Mouse (Mus musculus) heart, embryonic 15.5 days (tissue): ENCODE results near the gene Tbc1d10a. TPM values are rescaled to one million over a fixed set of nuclear protein-coding genes. Genes with fewer than 3 reads are reported as not detected.
"Not testable (repeated sequence)": the region's sequence is repeated elsewhere in the genome, so short reads cannot be mapped to it uniquely, and the experiment has no call there.

Source experiments
- ATAC-seq: fragments of 200-750 bp; cut with Nextera tagmentation; replicated peaks from 2 replicates; pipeline ENCODE4 v1.8.0; 2017; ENCODE audit warnings: low read depth, moderate TSS enrichment; ENCODE audit not compliant: insufficient number of reproducible peaks, insufficient read depth, low FRiP score
- H3K27ac ChIP-seq: fragments of 300-500 bp; sonication (generic); 2 replicates; pipeline ENCODE4 v1.5.1; 2015; ENCODE audit warnings: mild to moderate bottlenecking, inconsistent platforms
- H3K27me3 ChIP-seq: fragments of 300-500 bp; sonication (generic); 2 replicates; pipeline ENCODE4 v1.6.1; 2015; ENCODE audit warnings: inconsistent platforms
- H3K36me3 ChIP-seq: fragments of 300-500 bp; sonication (generic); 2 replicates; pipeline ENCODE4 v1.6.1; 2015; ENCODE audit warnings: mild to moderate bottlenecking, inconsistent platforms
- H3K4me1 ChIP-seq: fragments of 300-500 bp; sonication (generic); replicated peaks from 2 replicates; pipeline ENCODE4 v1.6.1; 2015; ENCODE audit warnings: inconsistent platforms
- H3K4me2 ChIP-seq: fragments of 300-500 bp; sonication (generic); 2 replicates; pipeline ENCODE4 v1.6.1; 2015; ENCODE audit warnings: inconsistent platforms, mild to moderate bottlenecking, moderate library complexity
- H3K4me3 ChIP-seq: fragments of 300-500 bp; sonication (generic); 2 replicates; pipeline ENCODE4 v1.5.1; 2015; ENCODE audit warnings: mild to moderate bottlenecking, inconsistent platforms
- H3K9ac ChIP-seq: fragments of 300-500 bp; sonication (generic); 2 replicates; pipeline ENCODE4 v1.6.1; 2015; ENCODE audit warnings: mild to moderate bottlenecking, inconsistent platforms
- H3K9me3 ChIP-seq: fragments of 300-500 bp; sonication (generic); replicated peaks from 2 replicates; pipeline ENCODE4 v1.6.1; 2016; ENCODE audit warnings: inconsistent platforms
- WGBS: fragments of 180-500 bp; shearing (Covaris S2); methylation state at CpG from one replicate; pipeline ENCODE4 v1.1.7; 2015; ENCODE audit warnings: mixed read lengths; 5-methylcytosine and 5-hydroxymethylcytosine counted together
- polyA plus RNA-seq: library from polyadenylated mRNA; unstranded; fragments of >200 nt; fragmentation: Nextera tagmentation; extraction: Ambion mirVana; gene quantifications from 2 replicates; pipeline ENCODE4 v1.2.1, GENCODE M21; 2015

The Tbc1d10a gene
- polyA plus RNA-seq, 1 experiment from 2014 or later, result 13.9 TPM

- not testable (repeated sequence) for ATAC-seq
Measured at GRCm38 (mm10) chr11:4185480-4185879, 1.1 kb upstream of the Tbc1d10a start.

GRCm38 (mm10) chr11:4187318-4187700 lies 720 bp downstream of the Tbc1d10a start:
- H3K27ac ChIP-seq, result no peak overlapping the region
- no peak for ATAC-seq
- H3K27me3 ChIP-seq, result no peaks in the 10 kb centered on the region
- H3K36me3 ChIP-seq, result peaks cover 9% of the 10 kb centered on the region
- 16% methylated on average over 9 of the region's 9 CpGs for WGBS
- peak overlapping the region; percentile 95 for H3K9ac ChIP-seq
- peaks cover 24% of the 10 kb centered on the region for H3K4me1 ChIP-seq
- H3K9me3 ChIP-seq, result no peaks in the 10 kb centered on the region
- H3K4me3 ChIP-seq, result peak overlapping the region; percentile 90
- H3K4me2 ChIP-seq, result peak overlapping the region; percentile 88

More at GRCm38 (mm10) chr11:4185480-4185879, 1.1 kb upstream of the Tbc1d10a start:
- Histone ChIP-seq H3K36me3 (peaks cover 27% of the 10 kb centered on the region), H3K4me1 (peaks cover 24% of the 10 kb centered on the region)
- not testable (repeated sequence) for H3K9ac ChIP-seq, H3K4me2 ChIP-seq, H3K9me3 ChIP-seq, H3K27me3 ChIP-seq, H3K27ac ChIP-seq, H3K4me3 ChIP-seq
- 90% methylated on average over 6 of the region's 6 CpGs for WGBS

- Histone ChIP-seq H3K4me1 (peaks cover 30% of the 10 kb centered on the region), H3K9ac (no peak overlapping the region), H3K36me3 (no peaks in the 10 kb centered on the region), H3K4me2 (no peak overlapping the region), H3K9me3 (no peaks in the 10 kb centered on the region), H3K27ac (no peak overlapping the region), H3K27me3 (no peaks in the 10 kb centered on the region), H3K4me3 (no peak overlapping the region)
- 78% methylated on average over 6 of the region's 6 CpGs for WGBS
- no peak for ATAC-seq
Measured at GRCm38 (mm10) chr11:4189182-4189581, 2.6 kb downstream of the Tbc1d10a start.

GRCm38 (mm10) chr11:4190677-4191076 lies 4.1 kb downstream of the Tbc1d10a start:
- Histone ChIP-seq H3K4me3 (no peak overlapping the region), H3K9ac (no peak overlapping the region), H3K27ac (no peak overlapping the region; the same call in 1 of the 2 replicates), H3K9me3 (no peaks in the 10 kb centered on the region), H3K4me1 (peaks cover 31% of the 10 kb centered on the region), H3K36me3 (no peaks in the 10 kb centered on the region), H3K4me2 (no peak overlapping the region), H3K27me3 (no peaks in the 10 kb centered on the region)
- ATAC-seq, result no peak
- WGBS, result 76% methylated on average over 3 of the region's 3 CpGs

- no peaks in the 10 kb centered on the region for H3K9me3 ChIP-seq
- no peak overlapping the region for H3K9ac ChIP-seq
- H3K27ac ChIP-seq, result 0 out of 2 replicates have a peak overlapping the region, but pooled peaks have one; percentile 16
- H3K36me3 ChIP-seq, result no peaks in the 10 kb centered on the region
- peaks cover 31% of the 10 kb centered on the region for H3K4me1 ChIP-seq
- no peak for ATAC-seq
- no peaks in the 10 kb centered on the region for H3K27me3 ChIP-seq
- WGBS, result 83% methylated on average over 3 of the region's 3 CpGs
- no peak overlapping the region for H3K4me2 ChIP-seq
- H3K4me3 ChIP-seq, result no peak overlapping the region
Measured at GRCm38 (mm10) chr11:4192757-4193156, 6.2 kb downstream of the Tbc1d10a start.

- H3K9ac ChIP-seq, result no peak overlapping the region
- no peak overlapping the region for H3K4me3 ChIP-seq
- H3K4me2 ChIP-seq, result no peak overlapping the region
- peaks cover 25% of the 10 kb centered on the region for H3K4me1 ChIP-seq
- no peaks in the 10 kb centered on the region for H3K27me3 ChIP-seq
- H3K27ac ChIP-seq, result no peak overlapping the region
- no peaks in the 10 kb centered on the region for H3K9me3 ChIP-seq
- H3K36me3 ChIP-seq, result no peaks in the 10 kb centered on the region
- no peak for ATAC-seq
Measured at GRCm38 (mm10) chr11:4193420-4193819, 6.8 kb downstream of the Tbc1d10a start.

GRCm38 (mm10) chr11:4195597-4196031 lies 9.0 kb downstream of the Tbc1d10a start:
- Histone ChIP-seq H3K27ac (no peak overlapping the region), H3K4me2 (no peak overlapping the region), H3K36me3 (no peaks in the 10 kb centered on the region), H3K9ac (no peak overlapping the region), H3K4me3 (no peak overlapping the region), H3K9me3 (no peaks in the 10 kb centered on the region), H3K27me3 (no peaks in the 10 kb centered on the region), H3K4me1 (0 out of 2 replicates have a peak, but pooled peaks cover 16% of the 10 kb centered on the region)
- ATAC-seq, result no peak
- 77% methylated on average over 3 of the region's 3 CpGs for WGBS

- Histone ChIP-seq H3K4me2 (no peak overlapping the region), H3K36me3 (no peaks in the 10 kb centered on the region), H3K27ac (no peak overlapping the region), H3K9me3 (no peaks in the 10 kb centered on the region), H3K9ac (no peak overlapping the region), H3K27me3 (no peaks in the 10 kb centered on the region), H3K4me1 (0 out of 2 replicates have a peak, but pooled peaks cover 16% of the 10 kb centered on the region), H3K4me3 (no peak overlapping the region)
- WGBS, result 71% methylated on average over 8 of the region's 8 CpGs
- no peak for ATAC-seq
Measured at GRCm38 (mm10) chr11:4196636-4197035, 10.0 kb downstream of the Tbc1d10a start.

GRCm38 (mm10) chr11:4197691-4198090 lies 11.1 kb downstream of the Tbc1d10a start:
- Histone ChIP-seq H3K4me2 (no peak overlapping the region), H3K4me3 (no peak overlapping the region), H3K36me3 (no peaks in the 10 kb centered on the region), H3K4me1 (peaks cover 19% of the 10 kb centered on the region; the same call in 1 of the 2 replicates), H3K9me3 (no peaks in the 10 kb centered on the region), H3K27me3 (no peaks in the 10 kb centered on the region), H3K27ac (no peak overlapping the region), H3K9ac (no peak overlapping the region)
- no peak for ATAC-seq
- WGBS, result 63% methylated on average over 1 of the region's 1 CpGs

- Histone ChIP-seq H3K36me3 (no peaks in the 10 kb centered on the region), H3K4me2 (no peak overlapping the region), H3K4me3 (no peak overlapping the region), H3K27ac (peak overlapping the region; percentile 15; the same call in 1 of the 2 replicates), H3K4me1 (peaks cover 30% of the 10 kb centered on the region), H3K27me3 (no peaks in the 10 kb centered on the region), H3K9me3 (no peaks in the 10 kb centered on the region), H3K9ac (no peak overlapping the region)
- 59% methylated on average over 11 of the region's 11 CpGs for WGBS
- ATAC-seq, result no peak
Measured at GRCm38 (mm10) chr11:4201981-4202700, 15.6 kb downstream of the Tbc1d10a start.

GRCm38 (mm10) chr11:4202995-4203704 lies 16.6 kb downstream of the Tbc1d10a start:
- ATAC-seq, result no peak
- 58% methylated on average over 12 of the region's 12 CpGs for WGBS

More at GRCm38 (mm10) chr11:4202995-4203704, 16.6 kb downstream of the Tbc1d10a start:
- Histone ChIP-seq H3K27me3 (no peaks in the 10 kb centered on the region), H3K36me3 (no peaks in the 10 kb centered on the region), H3K27ac (peak overlapping the region; percentile 79), H3K9ac (no peak overlapping the region), H3K4me2 (no peak overlapping the region), H3K9me3 (no peaks in the 10 kb centered on the region), H3K4me3 (no peak overlapping the region), H3K4me1 (peaks cover 27% of the 10 kb centered on the region)
